In the genomic region with DNA sequence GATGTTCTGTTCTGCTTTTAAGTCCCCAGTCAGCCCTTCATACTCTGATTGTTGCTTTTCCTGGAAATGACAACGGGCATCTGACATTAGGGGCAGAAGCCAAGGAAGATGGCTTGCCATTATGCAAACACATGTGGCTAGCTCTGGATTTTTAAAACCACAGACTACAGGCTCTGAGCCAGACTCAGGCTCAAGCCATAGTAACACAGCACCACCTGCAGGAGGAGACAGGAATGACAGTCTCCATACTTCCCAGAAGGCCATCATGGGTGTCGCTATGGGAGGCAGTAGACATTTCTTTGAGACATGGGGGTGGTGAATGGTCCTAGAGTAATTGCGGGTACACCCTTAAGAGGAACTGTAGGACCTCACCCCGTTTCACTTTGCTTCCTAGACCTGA, we compare ENCODE assay signal across 8 mouse cellular contexts.
DNase-seq lines count a peak whose midpoint lies in the region; ATAC-seq and TF ChIP-seq lines count a peak whose summit lies in the region.
"Had no signal": no experiment of that assay in that cellular context is flagged by ENCODE, and none has a peak within 500 bp of the region (broad histone marks: within the 10 kb centered on the region; RNA-seq: fewer than 3 reads in every experiment).

No protein-coding gene starts in this region.

- peak; percentile 71 for TF ChIP-seq CTCF in bone marrow, adult 2 months (IDR thresholded peaks at IDR 0.05; ENCODE audit: control insufficient read depth, insufficient read depth, low read length)

- DNase-seq in MEL-GATA-1-ER (ENCODE audit: extremely low read depth, low read depth) = peak; percentile 10
- DNase-seq in heart, postnatal 25 days (ENCODE audit: low spot score) = peak; percentile 14
- DNase-seq in left cerebral cortex, adult 11 months (ENCODE audit: low spot score) = peak; percentile 63
- DNase-seq in right cerebral cortex, postnatal 36 days (ENCODE audit: low spot score in 2 of 2) = peak; percentile 58 to 64

- H3K27me3 ChIP-seq in embryonic facial prominence, embryonic 15.5 days = no peaks in the 10 kb centered on the region
- H3K27me3 ChIP-seq: midbrain, embryonic 12.5 days had no signal

- intact Hi-C loops in heart, postnatal 25 days (cut with DNase I) = loop anchor here (2.0 to 5.0 kb wide), 2 partner anchors 40 to 1110 kb away; no protein-coding TSS in a partner anchor

- H3K4me3 ChIP-seq in bone marrow, adult 2 months (replicated peaks; ENCODE audit: control insufficient read depth, low read depth, low read length) = no peak overlapping the region
- H3K4me3 ChIP-seq in embryonic facial prominence, embryonic 15.5 days (replicated peaks) = no peak overlapping the region
- H3K4me3 ChIP-seq: midbrain, embryonic 12.5 days had no signal

- no peaks in the 10 kb centered on the region for H3K4me1 ChIP-seq in bone marrow, adult 2 months (ENCODE audit: control insufficient read depth, insufficient read depth, low read length)
- H3K4me1 ChIP-seq in embryonic facial prominence, embryonic 15.5 days = no peaks in the 10 kb centered on the region
- H3K4me1 ChIP-seq: midbrain, embryonic 12.5 days had no signal

- no peak overlapping the region for H3K4me2 ChIP-seq in embryonic facial prominence, embryonic 15.5 days (replicated peaks)
- H3K4me2 ChIP-seq: midbrain, embryonic 12.5 days had no signal

- no peak for TF ChIP-seq POLR2A in bone marrow, adult 2 months (IDR thresholded peaks at IDR 0.05; ENCODE audit: borderline replicate concordance, control insufficient read depth, low read depth, low read length)

- no peak overlapping the region for H3K27ac ChIP-seq in bone marrow, adult 2 months (ENCODE audit: control insufficient read depth, insufficient read depth, low read depth, low read length, poor library complexity)
- H3K27ac ChIP-seq in embryonic facial prominence, embryonic 15.5 days (replicated peaks) = no peak overlapping the region
- H3K27ac ChIP-seq: midbrain, embryonic 12.5 days had no signal

- whole genome bisulfite sequencing in bone marrow, adult 2 months = 42% methylated on average over 4 of the region's 4 CpGs
- WGBS in embryonic facial prominence, embryonic 15.5 days = 62% methylated on average over 4 of the region's 4 CpGs

- no peaks in the 10 kb centered on the region for H3K9me3 ChIP-seq in embryonic facial prominence, embryonic 15.5 days (replicated peaks)
- H3K9me3 ChIP-seq: midbrain, embryonic 12.5 days had no signal

- no peak overlapping the region for H3K9ac ChIP-seq in embryonic facial prominence, embryonic 15.5 days
- H3K9ac ChIP-seq: midbrain, embryonic 12.5 days had no signal

- ATAC-seq in embryonic facial prominence, embryonic 15.5 days (ENCODE audit: insufficient number of reproducible peaks, low FRiP score, low TSS enrichment, low read depth) = peak; percentile 46; the same call in 1 of the 2 replicates
- ATAC-seq in megakaryocyte-erythroid progenitor cell, adult 5-6 weeks (replicated peaks; ENCODE audit: low FRiP score, low TSS enrichment, poor library complexity, severe bottlenecking) = peak; percentile 90

- H3K36me3 ChIP-seq in embryonic facial prominence, embryonic 15.5 days = no peaks in the 10 kb centered on the region

Comparison
In these comparisons a context has a peak if more than half of its experiments do, and no peak if none do; other contexts are left out.
1. DNase-seq: peak in every context shown above with its lines; median percentile 63 in left cerebral cortex, adult 11 months; 61 in right cerebral cortex, postnatal 36 days; 14 in heart, postnatal 25 days; 10 in MEL-GATA-1-ER.